Mouse (Mus musculus) midbrain, embryonic 10.5 days (tissue): Measurements from ENCODE around the gene Kcnip2. TPM values are rescaled to one million over a fixed set of nuclear protein-coding genes. Genes with fewer than 3 reads are reported as not detected.

ENCODE experiments used
- DNase-seq: peaks from one replicate; pipeline ENCODE4 v3.0.0-alpha.2; 2017; ENCODE audit warnings: low spot score
- H3K27ac ChIP-seq: fragments of 300-500 bp; sonication (generic); replicated peaks from 2 replicates; pipeline ENCODE4 v1.5.1; 2016; ENCODE audit warnings: mild to moderate bottlenecking
- H3K27me3 ChIP-seq: fragments of 300-500 bp; sonication (generic); 2 replicates; pipeline ENCODE4 v1.6.1; 2016; ENCODE audit warnings: low read depth, mild to moderate bottlenecking; ENCODE audit not compliant: poor library complexity, severe bottlenecking
- H3K36me3 ChIP-seq: fragments of 300-500 bp; sonication (generic); 2 replicates; pipeline ENCODE4 v1.6.1; 2016; ENCODE audit warnings: mild to moderate bottlenecking, moderate library complexity
- H3K4me1 ChIP-seq: fragments of 300-500 bp; sonication (generic); 2 replicates; pipeline ENCODE4 v1.6.1; 2016
- H3K4me3 ChIP-seq: fragments of 300-500 bp; sonication (generic); 2 replicates; pipeline ENCODE4 v1.5.1; 2016; ENCODE audit warnings: mild to moderate bottlenecking, moderate library complexity
- H3K9me3 ChIP-seq: fragments of 300-500 bp; sonication (generic); replicated peaks from 2 replicates; pipeline ENCODE4 v1.6.1; 2016; ENCODE audit warnings: mild to moderate bottlenecking
- WGBS: fragments of 180-500 bp; shearing (Covaris S2); methylation state at CpG from one replicate; pipeline ENCODE4 v1.1.7; 2016; 5-methylcytosine and 5-hydroxymethylcytosine counted together
- polyA plus RNA-seq: library from polyadenylated mRNA; unstranded; fragments of >200 nt; fragmentation: Nextera tagmentation; extraction: Ambion mirVana; gene quantifications from 2 replicates; pipeline ENCODE4 v1.2.1, GENCODE M21; 2016

Kcnip2 gene
- polyA plus RNA-seq, 1 experiment from 2014 or later = 0.53 TPM

DNA sequence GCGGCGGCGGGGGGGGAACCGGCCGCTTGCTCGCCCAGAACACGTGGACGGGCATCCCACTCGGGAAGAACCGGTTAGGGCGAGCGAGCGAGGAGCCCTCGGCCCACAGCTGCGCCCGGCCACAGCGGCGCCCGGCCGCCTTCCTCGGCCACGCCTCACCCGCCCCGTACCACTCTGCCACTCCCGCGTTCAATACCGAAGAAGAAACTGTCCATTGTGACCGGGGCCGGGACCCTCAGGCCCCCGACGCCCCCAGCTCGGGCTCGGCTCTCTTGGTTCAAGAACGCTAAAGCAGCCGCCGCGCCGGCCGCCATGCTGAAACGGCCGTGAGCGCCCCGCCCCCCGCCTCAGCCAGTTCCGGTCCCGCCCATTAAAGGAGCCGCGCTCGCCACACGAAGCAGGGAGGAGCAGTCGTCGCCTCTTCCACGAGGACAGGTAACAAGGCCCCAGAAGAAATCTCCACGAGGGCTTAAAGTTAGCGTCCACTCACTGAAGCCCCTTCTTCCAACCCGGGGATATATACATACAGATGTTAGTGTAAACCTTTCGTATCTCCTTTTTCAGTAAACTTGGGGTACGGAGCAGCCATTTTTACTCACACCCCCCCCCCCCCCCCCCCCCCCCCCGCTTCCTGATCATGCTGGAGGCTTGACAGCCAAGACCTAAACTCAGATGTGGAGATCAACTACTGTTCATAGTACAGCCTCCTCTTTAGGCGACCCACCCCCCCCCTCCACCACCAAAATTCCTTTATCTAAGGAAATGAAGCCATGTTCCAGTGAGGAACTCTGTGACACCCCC is 66.4 kb downstream of the Kcnip2 start, which contains the start of gene Npm3:
Npm3 (minus strand) TSS at position 349 of the 801 bp plus-strand sequence.
- WGBS = 1% methylated on average over 59 of the region's 60 CpGs
- peak within 1 kb of the TSS; percentile 95 for H3K4me3 ChIP-seq
- peaks cover 39% of the 10 kb centered on the region for H3K27me3 ChIP-seq
- peaks cover 39% of the 10 kb centered on the region for H3K36me3 ChIP-seq
- H3K9me3 ChIP-seq = no peaks in the 10 kb centered on the region
- H3K4me1 ChIP-seq = peaks cover 41% of the 10 kb centered on the region
- peak within 1 kb of the TSS; percentile 87 for H3K27ac ChIP-seq
- peak; percentile 91 for DNase-seq

GRCm38 (mm10) chr19:45748691-45749242 is 67.1 kb downstream of the Kcnip2 start:
- no peak for DNase-seq
- Histone ChIP-seq H3K4me1 (peaks cover 41% of the 10 kb centered on the region), H3K9me3 (no peaks in the 10 kb centered on the region), H3K27me3 (peaks cover 46% of the 10 kb centered on the region), H3K4me3 (peak overlapping the region; percentile 95), H3K27ac (peak overlapping the region; percentile 87), H3K36me3 (peaks cover 32% of the 10 kb centered on the region)
- WGBS = 3% methylated on average over 33 of the region's 33 CpGs

- no peak for DNase-seq
- H3K27me3 ChIP-seq = peaks cover 51% of the 10 kb centered on the region
- no peak overlapping the region for H3K27ac ChIP-seq
- H3K4me3 ChIP-seq = peak overlapping the region; percentile 95
- H3K4me1 ChIP-seq = peaks cover 44% of the 10 kb centered on the region
- peaks cover 26% of the 10 kb centered on the region for H3K36me3 ChIP-seq
- WGBS = 60% methylated on average over 9 of the region's 9 CpGs
- H3K9me3 ChIP-seq = no peaks in the 10 kb centered on the region
These were observed 67.7 kb downstream of the Kcnip2 start for GRCm38 (mm10) chr19:45748206-45748605.

DNA sequence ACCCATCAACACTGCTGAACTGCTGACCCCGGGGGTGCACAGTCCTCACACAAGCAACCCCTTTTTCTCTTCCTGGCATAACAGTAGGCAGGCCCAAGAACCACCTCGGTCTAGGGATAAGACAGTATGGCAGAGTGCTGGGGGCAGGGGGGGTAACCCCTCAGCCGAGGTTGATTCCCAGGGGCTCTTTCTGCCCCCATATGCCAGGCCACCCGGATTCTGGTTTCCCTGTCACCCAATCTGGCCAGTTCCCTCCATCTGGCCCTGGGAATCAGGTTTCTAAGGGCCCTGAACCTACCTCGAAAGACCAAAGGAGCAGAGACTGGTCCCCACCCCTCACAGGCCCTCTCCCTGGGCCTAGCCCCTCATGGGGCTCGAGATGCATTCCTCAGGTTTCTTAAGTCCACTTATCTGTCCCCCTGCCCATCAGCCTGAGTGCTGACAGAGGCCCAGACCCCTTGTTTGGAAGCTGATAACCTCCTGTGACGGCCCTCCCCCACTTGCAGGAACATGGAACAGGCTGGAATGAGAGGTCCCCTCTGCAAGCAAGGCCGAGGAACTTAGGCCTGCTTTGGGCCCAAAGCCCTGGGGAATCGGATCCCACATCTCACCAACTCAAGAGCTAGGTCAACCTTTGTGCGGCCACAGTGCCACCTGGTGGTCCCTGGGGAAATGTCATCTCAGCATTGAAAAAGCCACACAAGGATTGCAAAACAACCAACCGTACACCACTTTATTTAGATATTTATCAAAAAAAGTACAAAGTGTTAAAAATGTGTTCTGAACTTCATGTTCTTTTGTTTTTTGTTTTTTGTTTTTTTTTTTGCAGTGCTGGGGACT is 68.6 kb downstream of the Kcnip2 start:
- Histone ChIP-seq H3K9me3 (no peaks in the 10 kb centered on the region), H3K36me3 (peaks cover 17% of the 10 kb centered on the region), H3K27ac (no peak overlapping the region), H3K4me1 (peaks cover 54% of the 10 kb centered on the region), H3K27me3 (peaks cover 61% of the 10 kb centered on the region), H3K4me3 (no peak overlapping the region)
- 37% methylated on average over 11 of the region's 11 CpGs for WGBS
- peak; percentile 85 for DNase-seq

DNA sequence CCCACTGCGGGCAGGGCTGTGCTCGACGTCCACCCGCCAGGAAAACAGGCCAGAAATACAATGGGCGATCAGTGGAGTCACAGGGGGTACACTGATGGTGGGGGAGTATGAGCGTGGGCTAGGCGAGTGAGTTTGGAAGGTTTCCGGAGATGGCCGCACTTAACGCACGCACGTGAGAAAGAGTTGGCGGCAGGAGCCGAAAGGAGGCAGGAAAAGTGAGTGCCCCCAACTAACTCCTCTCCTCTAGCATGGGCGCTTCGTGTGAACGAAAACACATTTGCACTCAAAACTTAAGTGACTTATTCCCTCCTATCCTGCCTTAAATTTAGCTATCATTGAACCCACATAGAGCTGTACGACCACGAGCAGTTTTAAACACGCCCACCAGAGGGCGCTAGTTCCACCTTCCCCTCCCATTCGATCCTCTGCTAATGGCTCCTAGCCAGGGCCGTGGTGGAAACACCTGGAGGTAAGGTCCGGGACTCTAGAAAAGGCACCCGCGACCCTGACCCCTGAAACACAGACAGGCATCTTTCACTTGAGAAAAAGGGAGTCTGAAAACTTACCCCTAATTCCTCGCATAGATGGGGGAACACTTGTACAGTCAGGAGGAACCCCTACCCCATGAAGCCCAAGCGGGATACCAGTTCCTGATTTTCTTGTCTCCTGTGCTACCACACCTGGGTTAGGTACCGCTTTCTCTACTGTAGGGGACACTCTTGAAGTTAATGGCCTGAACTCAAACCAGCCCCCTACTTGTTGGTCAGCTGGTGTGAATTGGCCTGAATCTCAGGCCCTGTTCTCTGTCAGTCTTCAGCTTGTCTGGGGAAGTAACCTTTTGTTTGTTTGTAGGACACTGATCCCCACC is 69.5 kb downstream of the Kcnip2 start:
- Histone ChIP-seq H3K4me3 (peak overlapping the region; percentile 29; the same call in 1 of the 2 replicates), H3K9me3 (no peaks in the 10 kb centered on the region), H3K4me1 (peaks cover 62% of the 10 kb centered on the region), H3K36me3 (peaks cover 8% of the 10 kb centered on the region), H3K27me3 (peaks cover 70% of the 10 kb centered on the region), H3K27ac (no peak overlapping the region)
- WGBS = 7% methylated on average over 29 of the region's 29 CpGs
- DNase-seq = peak; percentile 77

GRCm38 (mm10) chr19:45745344-45746152 is 70.3 kb downstream of the Kcnip2 start:
- no peaks in the 10 kb centered on the region for H3K9me3 ChIP-seq
- peak overlapping the region; percentile 29 for H3K4me3 ChIP-seq
- H3K36me3 ChIP-seq = peaks cover 1% of the 10 kb centered on the region
- H3K27me3 ChIP-seq = peaks cover 78% of the 10 kb centered on the region
- WGBS = 1% methylated on average over 32 of the region's 32 CpGs
- no peak overlapping the region for H3K27ac ChIP-seq
- H3K4me1 ChIP-seq = peaks cover 71% of the 10 kb centered on the region
- DNase-seq = no peak

DNA sequence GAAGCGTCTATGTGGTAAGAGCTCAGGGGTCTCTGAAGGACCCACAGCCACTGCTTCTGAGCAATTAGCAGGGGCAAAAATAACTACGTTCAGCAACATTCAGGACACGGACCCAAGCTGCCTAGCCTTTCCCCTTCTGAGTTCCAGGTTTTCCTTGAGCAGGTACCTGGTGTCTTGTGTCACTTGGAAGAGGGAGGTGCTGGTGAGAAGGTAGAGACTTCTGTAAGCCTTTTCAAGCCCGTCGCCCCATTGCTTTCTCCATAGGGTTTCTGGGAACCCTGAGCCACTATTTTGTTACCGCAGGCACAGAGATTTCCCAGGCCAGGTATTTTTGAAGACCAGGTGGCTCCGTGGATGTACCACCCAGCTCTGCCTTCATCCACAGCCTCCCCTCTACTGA is 72.2 kb downstream of the Kcnip2 start:
- Histone ChIP-seq H3K4me3 (no peak overlapping the region), H3K4me1 (peaks cover 69% of the 10 kb centered on the region), H3K27ac (no peak overlapping the region), H3K27me3 (peaks cover 96% of the 10 kb centered on the region), H3K9me3 (no peaks in the 10 kb centered on the region), H3K36me3 (no peaks in the 10 kb centered on the region)
- whole genome bisulfite sequencing = 9% methylated on average over 7 of the region's 7 CpGs
- DNase-seq = no peak

DNA sequence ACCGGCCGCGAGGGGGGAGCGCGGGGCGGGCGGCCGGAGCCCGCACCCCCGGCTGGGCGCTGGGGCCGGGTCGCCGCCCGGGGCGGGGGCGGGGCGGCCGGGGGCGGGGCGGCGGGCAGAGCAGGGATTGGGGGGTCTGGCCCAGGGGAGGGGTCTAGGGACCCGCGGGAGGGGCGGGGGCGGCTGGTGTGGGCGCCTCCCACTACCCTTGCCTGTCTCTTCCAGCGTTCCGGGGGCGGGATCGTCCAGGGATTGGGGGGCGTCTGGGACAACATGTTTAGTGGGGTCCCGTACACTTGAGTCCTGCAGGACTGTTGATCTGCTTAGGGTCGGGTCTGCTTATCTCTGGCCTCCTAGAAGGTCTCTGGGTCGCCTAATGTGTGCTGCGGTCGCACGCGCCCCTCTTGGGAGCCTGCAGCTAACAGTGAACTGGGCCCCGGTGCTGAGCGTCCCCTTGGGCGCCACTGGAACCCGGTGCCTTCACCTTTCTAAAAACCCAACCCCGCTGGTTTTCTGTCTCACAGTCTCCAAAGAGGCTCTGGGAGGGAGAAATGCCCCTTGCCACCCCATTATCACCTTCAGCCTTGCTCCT is 72.8 kb downstream of the Kcnip2 start:
- Histone ChIP-seq H3K27ac (no peak overlapping the region), H3K4me1 (peaks cover 65% of the 10 kb centered on the region), H3K4me3 (peak overlapping the region; percentile 58), H3K9me3 (no peaks in the 10 kb centered on the region), H3K36me3 (no peaks in the 10 kb centered on the region), H3K27me3 (peaks cover 96% of the 10 kb centered on the region)
- 1% methylated on average over 22 of the region's 44 CpGs for WGBS
- no peak for DNase-seq

DNA sequence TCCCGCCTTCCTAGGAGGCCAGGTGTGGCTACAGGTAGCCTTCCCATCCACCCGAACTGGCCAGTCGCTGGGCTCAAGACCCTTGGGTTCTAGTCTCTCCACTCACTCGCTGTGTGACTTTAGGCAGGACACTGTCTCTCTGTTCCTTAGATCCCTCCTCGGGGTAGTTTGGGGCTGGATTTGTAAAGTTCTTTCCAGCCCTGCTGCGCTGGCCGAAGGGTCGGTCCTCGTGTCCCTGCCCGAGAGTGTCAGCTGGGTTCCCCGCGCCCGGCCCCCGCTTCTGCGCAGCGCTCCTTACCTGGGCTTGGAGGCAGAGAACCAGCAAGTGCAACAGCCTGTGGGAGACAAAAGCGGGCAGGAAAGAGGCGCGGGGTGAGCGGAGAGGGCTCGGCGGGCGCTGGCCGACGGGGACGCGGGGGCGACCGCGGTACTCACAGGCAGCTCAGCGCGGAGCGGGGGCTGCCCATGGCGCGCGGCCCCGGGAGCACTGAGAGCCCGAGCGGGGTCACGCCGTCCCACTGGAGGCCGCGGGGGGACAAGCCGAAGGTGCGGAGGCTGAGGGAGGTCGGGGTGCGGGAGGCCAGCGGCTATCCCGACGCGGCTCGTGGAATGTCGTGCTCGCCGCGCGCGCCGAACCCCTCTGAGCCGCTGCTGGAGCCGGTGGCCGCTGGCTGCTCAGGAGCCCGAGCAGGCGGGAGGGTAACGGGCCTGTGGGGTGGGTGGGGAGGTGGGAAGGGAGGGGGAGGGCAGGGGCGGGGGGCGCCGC is 73.5 kb downstream of the Kcnip2 start, which contains the start of gene Fgf8:
Fgf8 (minus strand) TSS at position 698 of the 766 bp plus-strand sequence.
- peak within 1 kb of the TSS; percentile 58 for H3K4me3 ChIP-seq
- H3K27ac ChIP-seq = peak within 1 kb of the TSS; percentile 68
- WGBS = under 1% methylated on average over 63 of the region's 68 CpGs
- peaks cover 100% of the 10 kb centered on the region for H3K27me3 ChIP-seq
- no peaks in the 10 kb centered on the region for H3K9me3 ChIP-seq
- H3K36me3 ChIP-seq = no peaks in the 10 kb centered on the region
- H3K4me1 ChIP-seq = peaks cover 68% of the 10 kb centered on the region
- no peak for DNase-seq
